Mouse (Mus musculus): Measurements from ENCODE around the gene Plvap. TPM values are rescaled to one million over a fixed set of nuclear protein-coding genes. Genes with fewer than 3 reads are reported as not detected.

Gene Plvap
- polyA plus RNA-seq, 1 experiment from 2014 or later: 29.1 TPM

- Histone ChIP-seq H3K27me3 (ENCODE audit: insufficient read depth, low read length) (no peaks in the 10 kb centered on the region), H3K9me3 (ENCODE audit: low read length) (no peaks in the 10 kb centered on the region), H3K36me3 (replicated peaks; ENCODE audit: insufficient read depth, low read length) (peaks cover 12% of the 10 kb centered on the region), H3K9ac (replicated peaks) (no peak overlapping the region), H3K4me3 (ENCODE audit: low read depth, low read length) (no peak overlapping the region), H3K4me2 (ENCODE audit: low read depth, low read length) (no peak overlapping the region), H3K4me1 (ENCODE audit: insufficient read depth) (peaks cover 4% of the 10 kb centered on the region; the same call in 1 of the 2 replicates), H3K27ac (ENCODE audit: low read depth) (peak overlapping the region; percentile 44; the same call in 1 of the 2 replicates)
- TF ChIP-seq CTCF (IDR thresholded peaks at IDR 0.05; ENCODE audit: low read depth) (peak; percentile 43), EP300 (IDR thresholded peaks at IDR 0.05; ENCODE audit: low read depth) (0 out of 2 replicates have a peak, but pooled peaks have one; percentile 23)
- DNase-seq (peak; percentile 71), ATAC-seq (peak; percentile 40)
- 48% methylated on average over 11 of the region's 11 CpGs for WGBS (ENCODE audit: insufficient replicate concordance)
Measured at GRCm38 (mm10) chr8:71496481-71496880, 15.1 kb downstream of the Plvap start.

- Histone ChIP-seq H3K27me3 (ENCODE audit: insufficient read depth, low read length) (no peaks in the 10 kb centered on the region), H3K9ac (replicated peaks) (no peak overlapping the region), H3K4me2 (ENCODE audit: low read depth, low read length) (no peak overlapping the region), H3K9me3 (ENCODE audit: low read length) (no peaks in the 10 kb centered on the region), H3K4me3 (ENCODE audit: low read depth, low read length) (no peak overlapping the region), H3K27ac (ENCODE audit: low read depth) (no peak overlapping the region), H3K36me3 (replicated peaks; ENCODE audit: insufficient read depth, low read length) (peaks cover 18% of the 10 kb centered on the region), H3K4me1 (ENCODE audit: insufficient read depth) (peaks cover 4% of the 10 kb centered on the region; the same call in 1 of the 2 replicates)
- WGBS (ENCODE audit: insufficient replicate concordance): 83% methylated on average over 5 of the region's 5 CpGs
- DNase-seq: no peak
- TF ChIP-seq CTCF (IDR thresholded peaks at IDR 0.05; ENCODE audit: low read depth): no peak
- TF ChIP-seq EP300 (IDR thresholded peaks at IDR 0.05; ENCODE audit: low read depth): no peak
- ATAC-seq: no peak
Measured at GRCm38 (mm10) chr8:71495811-71496210, 15.7 kb downstream of the Plvap start.

GRCm38 (mm10) chr8:71495039-71495438, 16.5 kb downstream of the Plvap start:
- Histone ChIP-seq H3K4me1 (ENCODE audit: insufficient read depth) (peaks cover 4% of the 10 kb centered on the region; the same call in 1 of the 2 replicates), H3K9me3 (ENCODE audit: low read length) (no peaks in the 10 kb centered on the region), H3K9ac (replicated peaks) (no peak overlapping the region), H3K27me3 (ENCODE audit: insufficient read depth, low read length) (no peaks in the 10 kb centered on the region), H3K36me3 (replicated peaks; ENCODE audit: insufficient read depth, low read length) (peaks cover 21% of the 10 kb centered on the region), H3K4me3 (ENCODE audit: low read depth, low read length) (no peak overlapping the region), H3K27ac (ENCODE audit: low read depth) (no peak overlapping the region), H3K4me2 (ENCODE audit: low read depth, low read length) (no peak overlapping the region)
- DNase-seq (peak; percentile 86), ATAC-seq (peak; percentile 63)
- TF ChIP-seq EP300 (IDR thresholded peaks at IDR 0.05; ENCODE audit: low read depth): no peak
- peak; percentile 80 for TF ChIP-seq CTCF (IDR thresholded peaks at IDR 0.05; ENCODE audit: low read depth)
- WGBS (ENCODE audit: insufficient replicate concordance): 29% methylated on average over 16 of the region's 16 CpGs

GRCm38 (mm10) chr8:71488454-71488853, 23.1 kb downstream of the Plvap start:
- Histone ChIP-seq H3K4me3 (ENCODE audit: low read depth, low read length) (peak overlapping the region; percentile 72), H3K27me3 (ENCODE audit: insufficient read depth, low read length) (no peaks in the 10 kb centered on the region), H3K9ac (replicated peaks) (peak overlapping the region; percentile 73), H3K4me2 (ENCODE audit: low read depth, low read length) (peak overlapping the region; percentile 99), H3K4me1 (ENCODE audit: insufficient read depth) (peaks cover 22% of the 10 kb centered on the region), H3K9me3 (ENCODE audit: low read length) (no peaks in the 10 kb centered on the region), H3K27ac (ENCODE audit: low read depth) (peak overlapping the region; percentile 76), H3K36me3 (replicated peaks; ENCODE audit: insufficient read depth, low read length) (peaks cover 21% of the 10 kb centered on the region)
- ATAC-seq (peak; percentile 95), DNase-seq (peak; percentile 91)
- WGBS (ENCODE audit: insufficient replicate concordance): under 1% methylated on average over 21 of the region's 22 CpGs
- TF ChIP-seq CTCF (IDR thresholded peaks at IDR 0.05; ENCODE audit: low read depth) (peak; percentile 20; the same call in 1 of the 2 replicates), EP300 (IDR thresholded peaks at IDR 0.05; ENCODE audit: low read depth) (no peak)

- no peak for TF ChIP-seq EP300 (IDR thresholded peaks at IDR 0.05; ENCODE audit: low read depth)
- TF ChIP-seq CTCF (IDR thresholded peaks at IDR 0.05; ENCODE audit: low read depth): peak; percentile 12; the same call in 1 of the 2 replicates
- peaks cover 16% of the 10 kb centered on the region for H3K36me3 ChIP-seq (replicated peaks; ENCODE audit: insufficient read depth, low read length)
- H3K4me3 ChIP-seq (ENCODE audit: low read depth, low read length): peak within 1 kb of the TSS; percentile 72
- H3K4me1 ChIP-seq (ENCODE audit: insufficient read depth): peaks cover 22% of the 10 kb centered on the region
- under 1% methylated on average over 33 of the region's 33 CpGs for WGBS (ENCODE audit: insufficient replicate concordance)
- DNase-seq: peak; percentile 76
- H3K27me3 ChIP-seq (ENCODE audit: insufficient read depth, low read length): no peaks in the 10 kb centered on the region
- ATAC-seq: peak; percentile 22
- peak within 1 kb of the TSS; percentile 76 for H3K27ac ChIP-seq (ENCODE audit: low read depth)
- H3K9ac ChIP-seq (replicated peaks): peak within 1 kb of the TSS; percentile 73
- H3K9me3 ChIP-seq (ENCODE audit: low read length): no peaks in the 10 kb centered on the region
- H3K4me2 ChIP-seq (ENCODE audit: low read depth, low read length): peak within 1 kb of the TSS; percentile 99
Measured at GRCm38 (mm10) chr8:71487691-71488445, 23.7 kb downstream of the Plvap start, which contains the start of gene Gtpbp3. Gtpbp3 (plus strand) TSS chr8:71488103.

GRCm38 (mm10) chr8:71486136-71486529, 25.4 kb downstream of the Plvap start:
- H3K9me3 ChIP-seq (ENCODE audit: low read length): no peaks in the 10 kb centered on the region
- DNase-seq (no peak), ATAC-seq (no peak)
- no peak overlapping the region for H3K9ac ChIP-seq (replicated peaks)
- H3K4me1 ChIP-seq (ENCODE audit: insufficient read depth): peaks cover 22% of the 10 kb centered on the region
- peak overlapping the region; percentile 78 for H3K4me2 ChIP-seq (ENCODE audit: low read depth, low read length)
- WGBS (ENCODE audit: insufficient replicate concordance): 19% methylated on average over 7 of the region's 7 CpGs
- no peak for TF ChIP-seq EP300 (IDR thresholded peaks at IDR 0.05; ENCODE audit: low read depth)
- no peak overlapping the region for H3K27ac ChIP-seq (ENCODE audit: low read depth)
- peak overlapping the region; percentile 57; the same call in 1 of the 2 replicates for H3K4me3 ChIP-seq (ENCODE audit: low read depth, low read length)
- no peaks in the 10 kb centered on the region for H3K27me3 ChIP-seq (ENCODE audit: insufficient read depth, low read length)
- peaks cover 6% of the 10 kb centered on the region; the same call in 1 of the 2 replicates for H3K36me3 ChIP-seq (replicated peaks; ENCODE audit: insufficient read depth, low read length)
